Comparison of ENCODE assay signal across 9 mouse cellular contexts in the genomic region with DNA sequence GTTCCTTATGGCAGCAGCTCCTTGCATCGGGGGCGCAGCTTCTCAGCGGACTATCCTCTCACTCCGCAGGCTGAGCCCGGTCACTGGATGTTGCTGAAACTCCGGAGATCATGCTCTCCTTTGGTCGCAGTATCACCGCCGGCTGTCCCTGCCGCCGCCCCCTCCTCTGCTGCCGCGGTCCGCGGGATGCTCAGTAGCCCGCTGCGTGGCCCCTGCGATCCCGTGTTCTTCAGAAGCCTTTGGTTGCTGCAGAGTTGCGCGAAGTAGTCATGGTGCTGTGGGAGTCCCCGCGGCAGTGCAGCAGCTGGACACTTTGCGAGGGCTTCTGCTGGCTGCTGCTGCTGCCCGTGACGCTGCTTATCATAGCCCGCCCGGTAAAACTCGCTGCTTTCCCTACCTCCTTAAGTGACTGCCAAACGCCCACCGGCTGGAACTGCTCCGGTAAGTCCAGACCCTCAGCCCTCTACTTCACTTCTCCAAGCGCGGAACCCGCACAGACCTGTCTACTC. TPM values are rescaled to one million over a fixed set of nuclear protein-coding genes. Genes with fewer than 3 reads are reported as not detected.
A peak's percentile ranks its signal among the peaks of the same experiment; 100 is the strongest.
DNase-seq lines count a peak whose midpoint lies in the region; ATAC-seq and TF ChIP-seq lines count a peak whose summit lies in the region.
"Had no signal": no experiment of that assay in that cellular context is flagged by ENCODE, and none has a peak within 500 bp of the region (broad histone marks: within the 10 kb centered on the region; RNA-seq: fewer than 3 reads in every experiment).

No protein-coding gene starts in this region.

- no peak for TF ChIP-seq CTCF in spleen, adult 2 months (IDR thresholded peaks at IDR 0.05; ENCODE audit: extremely low read depth, insufficient read depth, insufficient read length, insufficient replicate concordance)

- H3K27me3 ChIP-seq in spleen, adult 2 months (ENCODE audit: control insufficient read depth, insufficient read depth, low read length): peaks cover 13% of the 10 kb centered on the region
- H3K27me3 ChIP-seq in heart, embryonic 12.5 days (replicated peaks): peaks cover 20% of the 10 kb centered on the region
- H3K27me3 ChIP-seq in midbrain, embryonic 13.5 days: no peaks in the 10 kb centered on the region

- no peak for TF ChIP-seq POLR2A in spleen, adult 2 months (IDR thresholded peaks at IDR 0.05; ENCODE audit: low read depth, low read length)

- DNase-seq in adrenal gland, postnatal 14 days: peak; percentile 7
- DNase-seq in adrenal gland, postnatal 25 days: no peak
- DNase-seq in spleen, adult 2 months (ENCODE audit: low read depth in 1 of 2, low spot score in 2 of 2): no peak
- DNase-seq in spleen, adult 18-20 months: no peak
- peak; percentile 25 for DNase-seq in layer of hippocampus, adult 9-10 months (ENCODE audit: low spot score)
- DNase-seq in spleen, postnatal 36 days (ENCODE audit: low spot score in 2 of 2): no peak

- peaks cover 7% of the 10 kb centered on the region; the same call in 1 of the 2 replicates for H3K4me1 ChIP-seq in spleen, adult 2 months (ENCODE audit: control insufficient read depth, insufficient read depth, insufficient read length)
- H3K4me1 ChIP-seq in heart, embryonic 12.5 days (replicated peaks): peaks cover 8% of the 10 kb centered on the region; the same call in 1 of the 2 replicates
- peaks cover 24% of the 10 kb centered on the region for H3K4me1 ChIP-seq in midbrain, embryonic 13.5 days (replicated peaks)

- peak; percentile 55 for ATAC-seq in heart, embryonic 12.5 days (ENCODE audit: insufficient number of reproducible peaks, low FRiP score)
- ATAC-seq in midbrain, embryonic 13.5 days: no peak; the same call in 1 of the 2 replicates

- H3K4me3 ChIP-seq in spleen, adult 2 months (ENCODE audit: extremely low read depth, insufficient read depth, insufficient read length): peak overlapping the region; percentile 31; the same call in 1 of the 2 replicates
- peak overlapping the region; percentile 63 for H3K4me3 ChIP-seq in heart, embryonic 12.5 days
- peak overlapping the region; percentile 80 for H3K4me3 ChIP-seq in midbrain, embryonic 13.5 days (replicated peaks)

- H3K9me3 ChIP-seq in heart, embryonic 12.5 days (replicated peaks): no peaks in the 10 kb centered on the region
- H3K9me3 ChIP-seq in midbrain, embryonic 13.5 days: no peaks in the 10 kb centered on the region

- no peak overlapping the region for H3K27ac ChIP-seq in spleen, adult 2 months (ENCODE audit: insufficient read depth, low read length)
- H3K27ac ChIP-seq in heart, embryonic 12.5 days (ENCODE audit: poor library complexity, severe bottlenecking): no peak overlapping the region
- H3K27ac ChIP-seq in midbrain, embryonic 13.5 days: peak overlapping the region; percentile 94

- H3K4me2 ChIP-seq in heart, embryonic 12.5 days: peak overlapping the region; percentile 99
- peak overlapping the region; percentile 90 for H3K4me2 ChIP-seq in midbrain, embryonic 13.5 days (replicated peaks)

- H3K36me3 ChIP-seq in spleen, adult 2 months (ENCODE audit: control insufficient read depth, insufficient read depth, low read length): no peaks in the 10 kb centered on the region
- no peaks in the 10 kb centered on the region for H3K36me3 ChIP-seq in heart, embryonic 12.5 days
- no peaks in the 10 kb centered on the region for H3K36me3 ChIP-seq in midbrain, embryonic 13.5 days

- H3K9ac ChIP-seq in heart, embryonic 12.5 days: peak overlapping the region; percentile 34
- peak overlapping the region; percentile 81 for H3K9ac ChIP-seq in midbrain, embryonic 13.5 days (replicated peaks)

- WGBS in spleen, adult 2 months: 3% methylated on average over 35 of the region's 35 CpGs
- WGBS in heart, embryonic 12.5 days: under 1% methylated on average over 35 of the region's 35 CpGs
- WGBS in midbrain, embryonic 13.5 days: under 1% methylated on average over 35 of the region's 35 CpGs

RNA-seq across cellular contexts. Expression of a gene that starts 27.3 kb away (rescaled TPM):
- total RNA-seq in adrenal gland, postnatal 14 days (2021): 6.2 and 6.7 TPM in 2 replicates
- 4.3 and 6.4 TPM in 2 replicates for total RNA-seq in adrenal gland, postnatal 25 days (2021)
- 0.05 and 0.08 TPM in 2 replicates for polyA plus RNA-seq in spleen, adult 2 months (2012; rRNA removed)
- 1.2 and 1.3 TPM in 2 replicates for polyA plus RNA-seq in heart, embryonic 12.5 days (2016; fragmentation: Nextera tagmentation; extraction: Ambion mirVana)
- polyA plus RNA-seq in midbrain, embryonic 13.5 days (2015; fragmentation: Nextera tagmentation; extraction: Ambion mirVana): 41.2 TPM in 2 replicates
- total RNA-seq: neutrophil, adult 5-6 weeks had no signal

Comparison
In these comparisons a context has a peak if more than half of its experiments do, and no peak if none do; other contexts are left out.
1. DNase-seq: peak in adrenal gland, postnatal 14 days (single experiment) and layer of hippocampus, adult 9-10 months (single experiment); none in adrenal gland, postnatal 25 days (single experiment), spleen, adult 2 months (0 of 2), spleen, adult 18-20 months (0 of 2) and spleen, postnatal 36 days (0 of 2).
2. RNA of a gene that starts 27.3 kb away (polyA plus RNA-seq): 41.2 TPM in midbrain, embryonic 13.5 days; 1.2 to 1.3 TPM in heart, embryonic 12.5 days and 0.05 to 0.08 TPM in spleen, adult 2 months; every median in the first group is over 10 times any median in the second.
3. Peak in every context shown above with its lines, with median percentiles within 50 percentile points of each other: H3K4me3 ChIP-seq.